Mouse (Mus musculus) ES-E14 (cell line): Measurements from ENCODE around the gene Muc4.

Experiments used
- CHD2 ChIP-seq: IDR thresholded peaks from 2 replicates; pipeline ENCODE4 v1.6.1; 2014; ENCODE audit warnings: mild to moderate bottlenecking, low read depth, low read length, inconsistent platforms
- HCFC1 ChIP-seq: IDR thresholded peaks from 2 replicates; pipeline ENCODE4 v1.6.1; 2012; ENCODE audit warnings: low read length, inconsistent platforms, borderline replicate concordance; ENCODE audit not compliant: insufficient read depth
- MAFK ChIP-seq: IDR thresholded peaks from 2 replicates; pipeline ENCODE4 v1.6.1; 2014; ENCODE audit warnings: mild to moderate bottlenecking, low read depth, low read length, inconsistent platforms; ENCODE audit not compliant: insufficient read depth
- ZNF384 ChIP-seq: IDR thresholded peaks from 2 replicates; pipeline ENCODE4 v1.6.1; 2012; ENCODE audit warnings: low read depth, low read length, inconsistent platforms

GRCm38 (mm10) chr16:32796676-32797425, 61.2 kb downstream of the Muc4 start:
- TF ChIP-seq HCFC1, result no peak
- TF ChIP-seq MAFK, result no peak
- TF ChIP-seq CHD2, result no peak
- no peak for TF ChIP-seq ZNF384
